Mouse (Mus musculus): Measurements from ENCODE around the gene Tmprss4.

Gene Tmprss4

GRCm38 (mm10) chr9:45196125-45196830 lies 7.6 kb downstream of the Tmprss4 start:
- no peak for DNase-seq

- DNase-seq = no peak
These were observed 8.4 kb downstream of the Tmprss4 start for GRCm38 (mm10) chr9:45195468-45195867.

GRCm38 (mm10) chr9:45189661-45190174 lies 14.2 kb downstream of the Tmprss4 start:
- DNase-seq = no peak

GRCm38 (mm10) chr9:45188570-45189563 lies 15.0 kb downstream of the Tmprss4 start:
- no peak for DNase-seq

- no peak for DNase-seq
These were observed 18.6 kb downstream of the Tmprss4 start for GRCm38 (mm10) chr9:45185250-45185649.

GRCm38 (mm10) chr9:45183266-45183665 lies 20.6 kb downstream of the Tmprss4 start:
- no peak for DNase-seq

- no peak for DNase-seq
These were observed 21.4 kb downstream of the Tmprss4 start for GRCm38 (mm10) chr9:45182521-45182920.

- peak; percentile 17 to 31 for DNase-seq
These were observed 22.1 kb downstream of the Tmprss4 start, which contains the start of gene BC049352 for GRCm38 (mm10) chr9:45181770-45182169. Gene BC049352, plus strand, starts transcription at chr9:45182007.

GRCm38 (mm10) chr9:45179282-45179681 lies 24.6 kb downstream of the Tmprss4 start:
- no peak for DNase-seq

GRCm38 (mm10) chr9:45173475-45173874 lies 30.4 kb downstream of the Tmprss4 start:
- no peak for DNase-seq

- no peak for DNase-seq
These were observed 32.8 kb downstream of the Tmprss4 start for GRCm38 (mm10) chr9:45171073-45171610.

- no peak for DNase-seq
These were observed 33.7 kb downstream of the Tmprss4 start for GRCm38 (mm10) chr9:45170150-45170549.

GRCm38 (mm10) chr9:45167903-45168302 lies 36.0 kb downstream of the Tmprss4 start:
- DNase-seq = no peak

- no peak for DNase-seq
These were observed 50.5 kb downstream of the Tmprss4 start for GRCm38 (mm10) chr9:45153361-45153760.

GRCm38 (mm10) chr9:45150933-45151332 lies 53.0 kb downstream of the Tmprss4 start:
- DNase-seq = no peak

GRCm38 (mm10) chr9:45146267-45146597 lies 57.7 kb downstream of the Tmprss4 start:
- DNase-seq = peak; percentile 41 to 50

GRCm38 (mm10) chr9:45145533-45146266 lies 58.2 kb downstream of the Tmprss4 start:
- no peak for DNase-seq

- DNase-seq = no peak
These were observed 61.2 kb downstream of the Tmprss4 start for GRCm38 (mm10) chr9:45142686-45143085.

GRCm38 (mm10) chr9:45140945-45141344 lies 62.9 kb downstream of the Tmprss4 start:
- no peak for DNase-seq

GRCm38 (mm10) chr9:45139082-45139481 lies 64.8 kb downstream of the Tmprss4 start:
- DNase-seq = no peak

GRCm38 (mm10) chr9:45138191-45139032 lies 65.5 kb downstream of the Tmprss4 start, which contains the start of gene Scn4b:
Gene Scn4b, plus strand, starts transcription at chr9:45138395.
- no peak for DNase-seq
